Mouse (Mus musculus) 3134 (cell line): ENCODE data around the gene Zmynd19.
"Not testable (repeated sequence)": the region's sequence is repeated elsewhere in the genome, so short reads cannot be mapped to it uniquely, and the experiment has no call there.

Experiments
- DNase-seq: peaks from one replicate; pipeline ENCODE4 v3.0.0-alpha.2; 2011; ENCODE audit warnings: low spot score; ENCODE audit not compliant: insufficient read length; ENCODE audit errors: extremely low read depth

The Zmynd19 gene

GRCm38 (mm10) chr2:24935057-24935796 is 14.4 kb upstream of the Zmynd19 start, which contains the start of gene Arrdc1:
Gene Arrdc1 (minus strand): TSS chr2:24935252.
- DNase-seq = peak; percentile 95

- DNase-seq = no peak
Observed at GRCm38 (mm10) chr2:24942092-24942491, 7.5 kb upstream of the Zmynd19 start.

GRCm38 (mm10) chr2:24944304-24944703 is 5.3 kb upstream of the Zmynd19 start:
- peak; percentile 32 for DNase-seq

- DNase-seq = peak; percentile 57
Observed at GRCm38 (mm10) chr2:24950189-24950535, 570 bp downstream of the Zmynd19 start.

GRCm38 (mm10) chr2:24952537-24953055 is 3.0 kb downstream of the Zmynd19 start:
- DNase-seq = no peak

GRCm38 (mm10) chr2:24960910-24961309 is 11.3 kb downstream of the Zmynd19 start:
- no peak for DNase-seq

GRCm38 (mm10) chr2:24962304-24963000 is 12.9 kb downstream of the Zmynd19 start, which contains the start of gene Dph7:
Gene Dph7 (plus strand): TSS chr2:24962400.
- peak; percentile 81 for DNase-seq

GRCm38 (mm10) chr2:24970386-24970785 is 20.8 kb downstream of the Zmynd19 start:
- no peak for DNase-seq

GRCm38 (mm10) chr2:24974452-24974851 is 24.9 kb downstream of the Zmynd19 start:
- DNase-seq = not testable (repeated sequence)

GRCm38 (mm10) chr2:24974906-24975703 is 25.5 kb downstream of the Zmynd19 start, which contains the start of gene Mrpl41:
Gene Mrpl41 (minus strand): TSS chr2:24975098.
- peak; percentile 99 for DNase-seq

- DNase-seq = peak; percentile 81
Observed at GRCm38 (mm10) chr2:24975704-24976297, 26.2 kb downstream of the Zmynd19 start, which contains the start of gene Pnpla7. Gene Pnpla7 (plus strand): TSS chr2:24976033.

GRCm38 (mm10) chr2:24976960-24977359 is 27.4 kb downstream of the Zmynd19 start:
- no peak for DNase-seq

- DNase-seq = no peak
Observed at GRCm38 (mm10) chr2:24987762-24988161, 38.2 kb downstream of the Zmynd19 start.

- DNase-seq = no peak
Observed at GRCm38 (mm10) chr2:24995332-24995731, 45.7 kb downstream of the Zmynd19 start.

GRCm38 (mm10) chr2:24996471-24996870 is 46.9 kb downstream of the Zmynd19 start:
- DNase-seq = no peak

GRCm38 (mm10) chr2:25000544-25001235 is 51.1 kb downstream of the Zmynd19 start:
- DNase-seq = no peak

- no peak for DNase-seq
Observed at GRCm38 (mm10) chr2:25003946-25004786, 54.6 kb downstream of the Zmynd19 start.

- DNase-seq = no peak
Observed at GRCm38 (mm10) chr2:25006767-25007166, 57.2 kb downstream of the Zmynd19 start.

- DNase-seq = no peak
Observed at GRCm38 (mm10) chr2:25008250-25008649, 58.7 kb downstream of the Zmynd19 start.
